Mouse (Mus musculus): ENCODE data around the gene Smpd2. TPM values are rescaled to one million over a fixed set of nuclear protein-coding genes. Genes with fewer than 3 reads are reported as not detected.
A peak's percentile ranks its signal among the peaks of the same experiment; 100 is the strongest.

Gene Smpd2
- total and polyA plus RNA-seq, 3 experiments = 8.9 to 15.4 (median 11.3) TPM

DNA sequence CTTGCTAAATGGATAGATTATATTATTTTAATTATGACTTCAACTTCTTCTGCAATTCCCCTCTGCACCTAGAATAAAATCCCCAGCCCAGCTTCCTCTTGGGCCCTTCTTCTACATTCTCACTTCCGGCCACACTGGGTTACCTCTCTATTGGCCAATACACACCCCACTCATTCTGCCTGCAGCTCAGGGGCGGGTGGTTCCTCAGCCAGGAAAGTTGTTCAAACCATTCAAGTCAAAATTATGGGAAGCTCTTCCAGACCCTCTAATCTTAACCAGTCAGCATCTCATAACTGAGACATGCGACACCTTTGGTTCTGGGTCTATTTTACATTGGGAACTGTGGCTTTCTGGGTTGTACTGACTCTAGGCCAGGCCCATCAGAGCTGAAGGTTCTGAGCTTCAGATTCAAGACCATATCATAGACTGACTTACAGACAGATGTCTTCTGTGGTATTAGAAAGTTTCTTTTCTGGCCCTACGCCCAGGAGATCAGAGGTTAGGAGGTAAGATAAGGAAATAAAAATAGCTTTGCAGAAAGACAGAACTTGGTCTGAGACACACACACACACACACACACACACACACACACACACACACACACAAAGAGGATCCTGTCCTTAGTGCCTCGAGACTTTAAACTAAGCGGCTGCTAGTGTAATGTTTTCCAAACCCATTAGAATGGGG is 16.2 kb downstream of the Smpd2 start:
- dilution Hi-C loops (cut with MboI; ENCODE audit: extremely low pct_ligation_motif_present, extremely low pct_unique_long_range_greater_than_20kb, low sequenced_read_pairs) (no loop called here), in situ Hi-C loops (cut with MboI; ENCODE audit: low pct_ligation_motif_present, low pct_unique_long_range_greater_than_20kb, low sequenced_read_pairs) (no loop called here)
- Histone ChIP-seq H3K36me3 (replicated peaks in 1 of 2; ENCODE audit: control insufficient read depth in 1 of 2, insufficient read depth in 1 of 2, low read length in 1 of 2) (peaks cover 3 to 11% of the 10 kb centered on the region in 2 experiments), H3K4me1 (ENCODE audit: control insufficient read depth in 1 of 2, insufficient read depth in 2 of 2) (peaks cover 13 to 57% of the 10 kb centered on the region in 2 experiments), H3K27ac (ENCODE audit: insufficient read depth, low read depth) (peak overlapping the region; percentile 60; the same call in 1 of the 2 replicates), H3K9ac (ENCODE audit: insufficient read depth, low read depth) (peak overlapping the region; percentile 44), H3K79me2 (replicated peaks; ENCODE audit: control insufficient read depth, extremely low read depth, insufficient read depth, poor library complexity, severe bottlenecking) (0 out of 2 replicates have a peak, but pooled peaks cover 2% of the 10 kb centered on the region), H3K27me3 (replicated peaks) (no peaks in the 10 kb centered on the region), H3K4me3 (replicated peaks in 1 of 3; ENCODE audit: low read depth in 2 of 3, low read length in 2 of 3, poor library complexity in 1 of 3) (no peak overlapping the region), H3K4me2 (ENCODE audit: insufficient read depth, low read depth, poor library complexity, severe bottlenecking) (no peak overlapping the region; the same call in 1 of the 2 replicates), H3K9me3 (replicated peaks; ENCODE audit: low read length) (no peaks in the 10 kb centered on the region)
- peak; percentile 63 for DNase-seq (ENCODE audit: extremely low read depth)
- TF ChIP-seq NELFE (IDR thresholded peaks at IDR 0.05; ENCODE audit: low read depth, low read length) = 0 out of 2 replicates have a peak, but pooled peaks have one; percentile 14
- peak; percentile 17; the same call in 1 of the 2 replicates for TF ChIP-seq ETS1 (conservative IDR thresholded peaks at IDR 0.05; ENCODE audit: low read depth, low read length)
- TF ChIP-seq EP300 (IDR thresholded peaks at IDR 0.05; ENCODE audit: low read length) = peak; percentile 24; the same call in 1 of the 2 replicates
- peak; percentile 30; the same call in 1 of the 2 replicates for TF ChIP-seq ELF1 (IDR thresholded peaks at IDR 0.05; ENCODE audit: low read depth, low read length)
- no peak for TF ChIP-seq IRF4 (IDR thresholded peaks at IDR 0.05; ENCODE audit: low read depth, low read length)
- 0 out of 2 replicates have a peak, but pooled peaks have one; percentile 6 for TF ChIP-seq TCF12 (IDR thresholded peaks at IDR 0.05; ENCODE audit: low read depth, low read length)
- TF ChIP-seq UBTF (IDR thresholded peaks at IDR 0.05; ENCODE audit: low read depth, low read length) = no peak
- TF ChIP-seq MEF2A (IDR thresholded peaks at IDR 0.05; ENCODE audit: borderline replicate concordance, low read depth, low read length) = peak; percentile 45; the same call in 1 of the 2 replicates
- no peak for TF ChIP-seq CTCF (conservative IDR thresholded peaks at IDR 0.05 in 1 of 2, IDR thresholded peaks at IDR 0.05 in 1 of 2; ENCODE audit: low read depth in 2 of 2, low read length in 2 of 2)
- TF ChIP-seq CHD1 (IDR thresholded peaks at IDR 0.05; ENCODE audit: low read depth, low read length) = no peak

DNA sequence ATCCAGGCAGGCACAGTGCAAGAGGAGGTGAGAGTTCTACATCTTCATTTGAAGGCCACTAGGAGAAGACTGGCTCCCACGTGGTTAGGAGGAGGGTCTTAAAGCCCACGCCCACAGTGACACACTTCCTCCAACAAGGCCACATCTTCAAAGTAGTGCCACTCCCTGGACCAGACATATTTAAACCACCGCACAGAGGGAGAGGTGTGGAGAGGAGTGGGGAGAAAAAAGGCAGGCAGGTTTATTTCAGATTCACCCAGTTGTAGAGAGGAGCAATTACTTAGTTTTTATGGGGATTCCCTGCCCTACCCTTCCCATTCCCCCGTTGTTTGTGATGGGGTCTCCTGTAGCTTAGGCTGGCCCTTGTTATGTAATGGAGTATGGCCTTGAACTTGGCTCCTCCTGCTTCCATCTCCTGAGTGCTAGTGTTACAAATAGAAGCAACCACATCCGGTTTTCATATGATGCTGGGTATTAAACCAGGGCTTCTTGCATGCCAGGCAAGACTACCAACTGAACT is 17.1 kb downstream of the Smpd2 start:
- TF ChIP-seq MAX (IDR thresholded peaks at IDR 0.05; ENCODE audit: low read length) = 0 out of 2 replicates have a peak, but pooled peaks have one; percentile 50
- no peak for TF ChIP-seq ZKSCAN1 (IDR thresholded peaks at IDR 0.05; ENCODE audit: borderline replicate concordance, low read depth, low read length)
- no peak for TF ChIP-seq CHD2 (IDR thresholded peaks at IDR 0.05; ENCODE audit: low read length)
- TF ChIP-seq JUN (IDR thresholded peaks at IDR 0.05; ENCODE audit: insufficient read depth, low read depth, low read length) = no peak
- no peak for TF ChIP-seq POLR2AphosphoS2 (IDR thresholded peaks at IDR 0.05; ENCODE audit: low read depth, low read length)
- TF ChIP-seq SIN3A (IDR thresholded peaks at IDR 0.05; ENCODE audit: low read length) = no peak
- peaks cover 13 to 56% of the 10 kb centered on the region in 2 experiments for H3K4me1 ChIP-seq (ENCODE audit: control insufficient read depth in 1 of 2, insufficient read depth in 2 of 2)
- H3K27ac ChIP-seq (ENCODE audit: insufficient read depth, low read depth) = no peak overlapping the region
- no peak for DNase-seq (ENCODE audit: extremely low read depth)
- no peak overlapping the region for H3K9ac ChIP-seq (ENCODE audit: insufficient read depth, low read depth)
- peaks cover 0 to 8% of the 10 kb centered on the region in 2 experiments for H3K36me3 ChIP-seq (replicated peaks in 1 of 2; ENCODE audit: control insufficient read depth in 1 of 2, insufficient read depth in 1 of 2, low read length in 1 of 2)
- in situ Hi-C loops (cut with MboI; ENCODE audit: low pct_ligation_motif_present, low pct_unique_long_range_greater_than_20kb, low sequenced_read_pairs) = no loop called here
- no peaks in the 10 kb centered on the region for H3K9me3 ChIP-seq (replicated peaks; ENCODE audit: low read length)
- dilution Hi-C loops (cut with MboI; ENCODE audit: extremely low pct_ligation_motif_present, extremely low pct_unique_long_range_greater_than_20kb, low sequenced_read_pairs) = no loop called here
- H3K4me3 ChIP-seq (replicated peaks in 1 of 3; ENCODE audit: low read depth in 2 of 3, low read length in 2 of 3, poor library complexity in 1 of 3) = no peak overlapping the region
- H3K79me2 ChIP-seq (replicated peaks; ENCODE audit: control insufficient read depth, extremely low read depth, insufficient read depth, poor library complexity, severe bottlenecking) = 0 out of 2 replicates have a peak, but pooled peaks cover 2% of the 10 kb centered on the region
- no peaks in the 10 kb centered on the region for H3K27me3 ChIP-seq (replicated peaks)
- H3K4me2 ChIP-seq (ENCODE audit: insufficient read depth, low read depth, poor library complexity, severe bottlenecking) = no peak overlapping the region

Measured in CH12.LX (cell line).